Mouse (Mus musculus) heart, postnatal 0 days (tissue): ENCODE measurements around the gene Med24.

Experiments used
- CTCF ChIP-seq: IDR thresholded peaks from 2 replicates; pipeline ENCODE4 v1.5.1; 2016; ENCODE audit warnings: antibody characterized with exemption, control low read depth, low read depth
- EP300 ChIP-seq: IDR thresholded peaks from 2 replicates; pipeline ENCODE4 v1.6.1; 2016; ENCODE audit warnings: antibody characterized with exemption, low read depth

DNA sequence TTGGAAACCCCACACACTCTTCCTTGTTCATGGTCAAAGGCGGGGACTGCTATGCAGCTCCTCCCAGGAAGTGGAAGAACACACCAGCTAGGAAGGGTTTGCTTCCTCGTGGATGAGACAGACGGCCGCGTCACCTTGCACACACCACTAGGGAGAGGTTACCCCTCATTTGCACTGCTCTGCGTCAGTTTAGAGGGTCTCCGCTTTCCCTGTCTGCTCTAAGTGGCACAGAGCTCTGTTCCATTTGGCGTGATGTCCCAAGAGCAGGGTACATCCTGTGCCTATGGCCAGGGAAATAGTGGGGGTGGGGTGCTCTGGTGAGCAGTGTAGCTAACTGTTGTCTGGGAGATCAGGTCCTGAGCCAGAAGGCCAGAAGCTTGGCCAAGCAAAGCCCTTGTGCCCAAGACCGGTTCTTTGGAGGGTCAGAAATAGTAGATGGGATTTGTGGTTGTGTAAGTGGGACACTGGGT lies 25.0 kb upstream of the Med24 start:
- no peak for TF ChIP-seq CTCF
- no peak for TF ChIP-seq EP300
